Mouse (Mus musculus): ENCODE data around the gene Hs3st3b1.

The Hs3st3b1 gene

DNA sequence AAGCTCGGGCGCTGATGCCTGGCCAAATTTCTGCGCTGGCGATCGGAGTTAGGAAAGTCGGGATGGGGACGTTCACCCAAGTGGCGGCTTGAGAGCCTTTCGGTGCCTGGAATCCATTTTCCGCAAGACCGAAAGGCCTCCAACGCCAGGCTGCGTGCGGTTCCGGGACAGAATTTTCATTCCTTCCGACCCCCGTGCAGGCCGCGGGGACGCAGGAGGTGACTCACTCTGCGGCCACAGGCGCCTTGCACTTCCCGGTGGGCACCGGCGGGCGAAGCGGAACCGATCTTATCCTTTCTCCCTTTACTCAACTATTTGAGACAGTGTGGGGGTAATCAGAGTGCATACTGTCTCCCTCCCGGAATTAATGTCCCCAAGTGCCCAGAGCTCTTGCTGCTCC, 1.3 kb upstream of the Hs3st3b1 start:
- DNase-seq (ENCODE audit: low spot score): no peak

DNA sequence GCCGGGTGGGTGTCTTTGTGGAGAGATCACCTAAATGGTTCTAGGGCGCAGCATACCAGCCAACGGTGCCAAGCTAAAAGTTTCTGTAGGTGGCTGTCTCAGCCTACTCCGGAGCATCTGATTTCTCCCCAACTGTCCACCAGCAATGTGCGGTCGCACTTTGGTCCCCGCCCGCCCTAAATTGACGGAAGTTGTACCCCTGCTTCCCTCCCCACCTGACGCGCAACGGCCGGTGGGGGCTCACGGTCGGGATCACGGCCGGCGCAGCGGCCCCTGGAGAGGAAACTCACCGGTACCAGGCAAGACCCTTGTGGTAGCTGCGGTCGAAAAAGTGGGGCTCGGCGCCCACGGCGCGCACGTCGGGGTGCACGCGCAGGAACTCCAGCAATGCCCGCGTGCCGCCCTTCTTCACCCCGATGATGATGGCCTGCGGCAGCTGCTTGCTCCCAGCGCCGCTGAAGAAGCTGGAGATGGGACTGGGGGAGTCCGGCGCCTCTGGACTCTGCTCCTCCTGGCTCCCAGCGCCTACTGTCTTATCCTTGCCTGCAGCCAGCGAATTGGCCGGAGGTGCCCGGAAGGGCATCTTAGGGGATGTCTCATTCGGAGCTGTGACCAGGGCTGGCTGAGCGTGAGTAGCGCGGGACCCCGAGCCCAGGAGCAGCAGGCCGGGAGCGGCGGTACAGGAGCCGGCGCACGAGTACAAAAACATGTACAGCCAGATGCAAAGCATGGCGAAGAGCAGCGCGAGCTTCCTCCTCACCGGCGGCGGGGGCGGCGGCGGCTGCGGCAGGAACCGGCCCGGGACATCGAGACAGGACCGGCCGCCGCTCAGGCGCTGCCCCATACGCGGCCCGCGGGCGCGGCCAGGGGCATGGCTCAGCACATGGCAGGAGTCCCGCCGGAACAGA, 792 bp downstream of the Hs3st3b1 start:
- DNase-seq (ENCODE audit: low spot score): no peak

DNA sequence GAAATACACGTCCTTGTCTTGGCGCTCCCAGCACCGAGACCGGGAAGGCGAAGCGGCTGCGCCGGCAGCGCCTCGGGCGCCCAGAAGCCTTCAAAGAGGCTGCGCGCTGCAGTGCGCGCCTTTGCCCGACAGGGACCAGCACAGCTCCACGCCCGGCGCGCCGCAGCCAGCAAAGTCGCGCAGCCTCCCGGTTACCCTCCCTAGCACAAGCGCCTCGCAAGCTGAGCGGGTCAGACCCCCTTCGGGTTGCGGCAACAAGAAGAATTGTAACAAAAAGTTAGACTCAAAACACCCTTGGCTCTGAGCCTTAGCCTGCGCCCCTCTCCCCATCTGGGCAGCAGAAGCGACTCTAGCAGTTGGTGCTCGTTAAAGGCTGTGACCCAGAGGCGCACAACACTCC, 1.6 kb downstream of the Hs3st3b1 start:
- peak; percentile 76 for DNase-seq (ENCODE audit: low spot score)

DNA sequence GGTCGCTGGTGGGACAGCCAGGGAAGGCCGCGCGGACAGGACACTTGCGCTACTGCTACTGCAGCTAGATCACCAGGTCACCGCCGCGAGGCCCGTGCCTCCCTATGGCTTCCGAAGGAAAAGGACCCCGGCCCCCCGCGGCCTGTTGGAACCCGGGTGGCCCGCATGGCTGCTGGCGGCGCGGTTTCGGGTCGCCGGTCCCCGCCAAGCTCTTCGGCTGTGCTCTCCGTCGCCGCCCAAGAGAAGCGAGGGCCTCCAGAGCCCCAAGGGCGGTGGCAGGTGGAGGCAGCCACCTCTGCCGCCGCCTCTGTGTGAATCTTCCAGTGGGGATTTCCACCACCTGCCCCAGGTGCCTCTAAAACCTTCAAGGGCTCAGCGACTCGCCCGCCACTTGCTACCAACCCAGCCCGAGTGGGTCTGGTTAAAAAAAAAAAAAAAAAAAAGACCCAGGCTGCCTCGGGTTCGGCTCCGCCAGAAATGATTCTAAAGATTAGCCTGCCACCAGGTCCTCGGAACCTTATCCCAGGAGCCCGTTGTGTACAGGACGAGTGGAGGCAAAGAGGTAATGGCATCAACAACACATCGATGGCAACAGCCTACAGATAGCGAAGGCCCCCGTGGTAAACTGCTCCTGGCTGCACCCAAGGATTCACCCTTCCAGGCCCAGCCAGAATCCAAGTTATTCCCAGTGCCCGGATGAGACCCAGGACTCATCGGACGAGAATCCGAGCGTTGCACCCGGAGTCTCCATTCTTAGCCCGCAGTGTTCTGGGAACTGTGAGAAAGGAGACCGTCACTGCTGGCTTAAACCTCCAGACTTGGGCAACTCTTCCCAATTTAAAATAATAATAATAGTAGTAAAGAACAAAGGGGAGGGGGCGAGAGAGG, 2.6 kb downstream of the Hs3st3b1 start:
- no peak for DNase-seq (ENCODE audit: low spot score)

DNA sequence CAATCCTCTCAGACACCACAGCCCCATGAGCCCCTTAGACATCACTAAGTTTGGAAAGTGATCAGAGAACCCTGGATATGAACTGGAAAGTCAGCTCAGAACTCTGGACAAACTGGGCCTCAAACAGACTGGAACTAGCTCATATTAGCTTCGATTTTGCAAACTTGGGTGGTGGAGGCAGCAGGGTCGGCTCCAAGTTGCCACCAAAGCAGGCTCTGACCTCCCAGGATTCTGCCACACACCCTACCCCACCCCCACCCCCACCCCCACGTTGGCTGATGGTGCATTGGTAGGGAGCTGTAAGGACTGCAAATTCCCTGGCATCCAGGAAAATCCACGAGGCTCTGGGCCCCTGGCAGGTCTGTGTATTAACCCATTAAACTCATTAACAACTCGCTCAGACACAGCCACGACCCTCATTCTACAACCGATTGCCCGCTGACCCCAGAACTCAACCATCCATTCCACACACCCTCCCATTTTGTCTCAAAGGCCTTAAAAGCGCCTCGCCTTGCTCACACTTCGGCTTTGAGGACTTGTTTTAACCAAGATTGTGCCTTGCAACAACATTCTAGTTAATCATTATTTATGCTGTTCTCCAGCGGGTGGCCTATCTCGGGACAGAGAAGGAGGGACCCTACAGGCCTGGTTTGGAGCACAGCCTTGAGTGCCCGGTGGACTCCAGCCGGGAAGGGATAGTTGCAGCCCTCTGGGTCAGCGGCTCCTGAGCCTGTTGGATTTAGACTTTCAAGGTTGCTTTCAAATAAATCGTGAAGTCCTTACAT, 3.6 kb downstream of the Hs3st3b1 start:
- no peak for DNase-seq (ENCODE audit: low spot score)

DNA sequence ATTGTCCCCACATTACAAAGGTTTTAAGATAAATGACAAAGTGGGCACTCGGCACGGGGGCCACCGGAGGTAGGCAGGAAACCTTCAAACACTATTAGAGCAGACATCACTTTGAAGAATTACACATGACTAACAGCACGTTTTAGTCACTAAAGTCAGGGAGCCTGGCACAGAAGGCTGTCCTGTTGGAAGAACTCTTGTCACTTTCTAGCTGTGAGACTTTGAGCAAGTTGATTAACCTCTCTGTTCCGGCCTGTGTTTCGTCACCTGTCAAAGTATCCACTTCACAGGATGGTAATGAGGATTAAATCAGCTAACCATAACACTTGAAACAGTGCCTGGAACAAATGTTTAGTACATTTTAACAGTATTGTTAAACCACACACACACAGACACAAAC, 4.5 kb downstream of the Hs3st3b1 start:
- DNase-seq (ENCODE audit: low spot score): no peak

DNA sequence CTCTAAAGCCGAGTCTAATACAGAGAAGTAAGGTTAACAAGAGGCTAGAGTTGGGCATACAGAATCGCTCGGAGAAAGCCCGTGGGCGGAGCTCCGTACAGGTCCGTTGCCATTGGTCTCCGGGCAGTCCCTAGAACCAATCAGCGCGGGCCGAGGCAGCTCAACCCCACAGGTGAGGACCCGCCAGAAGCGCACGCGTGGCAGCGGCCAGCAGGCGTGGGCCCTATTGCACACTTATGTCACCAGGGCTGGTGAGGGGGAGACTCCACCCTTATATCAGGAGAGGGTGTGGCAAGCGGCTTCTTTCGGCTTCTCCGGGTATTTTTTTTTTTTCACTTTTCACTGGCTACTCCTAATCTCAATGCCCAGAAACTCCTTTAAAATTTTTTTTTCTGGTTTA, 7.7 kb downstream of the Hs3st3b1 start:
- no peak for DNase-seq (ENCODE audit: low spot score)

DNA sequence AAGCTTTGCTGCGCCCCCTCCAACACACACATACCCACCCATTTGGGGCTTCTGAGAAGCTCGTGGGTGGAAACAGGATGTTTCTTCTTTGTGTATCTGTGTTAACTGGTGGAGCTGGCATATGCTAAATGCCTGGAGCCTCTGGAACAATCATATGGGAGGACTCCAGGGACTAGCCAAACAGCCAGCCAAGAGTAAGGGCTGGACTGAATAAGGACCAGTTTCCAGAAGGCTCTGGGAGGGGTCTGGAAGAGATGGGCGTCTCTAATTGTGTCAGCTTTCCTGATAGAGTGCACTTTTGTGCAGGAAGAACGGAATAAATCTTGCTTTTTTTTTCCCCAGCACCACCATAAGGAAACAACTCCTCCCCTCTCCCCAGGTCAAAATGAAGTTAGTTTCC, 8.2 kb downstream of the Hs3st3b1 start:
- DNase-seq (ENCODE audit: low spot score): no peak

DNA sequence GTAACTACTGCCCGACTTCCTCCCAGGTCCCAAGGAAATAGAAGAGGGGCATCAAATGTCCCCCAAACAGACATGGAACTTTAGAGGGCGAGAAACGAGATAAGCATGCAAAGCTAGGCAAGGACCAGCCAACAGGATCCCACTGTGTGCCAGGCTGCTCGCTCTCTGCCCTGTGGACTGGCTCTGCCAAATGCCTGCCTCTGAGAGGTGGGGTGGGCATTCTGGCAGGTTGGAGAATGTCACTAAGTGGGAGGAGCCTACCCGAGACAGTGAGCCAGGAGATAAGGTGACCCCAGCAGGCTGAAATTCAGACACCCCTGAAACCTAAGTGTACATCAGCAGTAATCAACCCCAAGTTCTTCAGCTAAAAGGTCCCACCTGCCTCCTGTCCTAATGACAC, 11.1 kb downstream of the Hs3st3b1 start:
- DNase-seq (ENCODE audit: low spot score): no peak

DNA sequence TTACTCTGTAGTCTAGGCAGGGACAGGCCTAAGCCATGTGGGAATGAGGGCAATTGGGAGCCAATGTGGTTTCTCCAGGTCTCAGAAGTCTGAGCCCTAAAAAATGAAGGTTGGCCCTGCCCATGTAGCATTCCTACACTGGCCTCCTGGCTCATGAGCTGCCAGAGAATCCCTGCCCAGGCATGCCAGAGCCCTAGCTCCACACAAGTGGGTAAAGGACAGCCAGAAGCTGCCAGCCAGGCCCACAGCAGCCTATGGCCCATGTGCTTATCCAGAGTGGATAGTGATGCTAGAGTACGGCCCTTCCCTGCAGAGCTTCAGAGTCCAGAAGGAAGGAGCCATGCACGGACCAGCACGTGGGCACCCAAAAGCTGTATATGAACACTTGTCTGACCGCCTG, 12.1 kb downstream of the Hs3st3b1 start:
- DNase-seq (ENCODE audit: low spot score): no peak

DNA sequence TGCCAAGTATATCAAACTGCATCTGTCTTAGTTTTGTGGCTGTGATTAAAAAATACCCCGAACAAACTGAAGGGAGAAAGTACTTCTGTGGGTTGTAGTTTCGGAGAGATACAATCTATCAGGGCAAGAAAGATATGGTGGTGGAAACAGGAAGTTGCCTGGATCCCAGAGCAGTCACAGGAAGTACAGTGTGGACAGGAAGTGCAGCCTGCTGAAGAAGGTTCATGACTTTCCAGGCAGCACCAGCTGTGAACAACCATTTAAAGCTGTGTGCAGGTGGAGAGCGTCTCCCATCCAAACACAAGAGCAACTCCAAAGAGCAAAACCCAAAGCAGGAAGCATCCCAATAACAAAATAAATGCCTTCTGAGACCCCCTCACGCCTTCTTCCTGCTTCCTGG, 13.6 kb downstream of the Hs3st3b1 start:
- DNase-seq (ENCODE audit: low spot score): no peak

DNA sequence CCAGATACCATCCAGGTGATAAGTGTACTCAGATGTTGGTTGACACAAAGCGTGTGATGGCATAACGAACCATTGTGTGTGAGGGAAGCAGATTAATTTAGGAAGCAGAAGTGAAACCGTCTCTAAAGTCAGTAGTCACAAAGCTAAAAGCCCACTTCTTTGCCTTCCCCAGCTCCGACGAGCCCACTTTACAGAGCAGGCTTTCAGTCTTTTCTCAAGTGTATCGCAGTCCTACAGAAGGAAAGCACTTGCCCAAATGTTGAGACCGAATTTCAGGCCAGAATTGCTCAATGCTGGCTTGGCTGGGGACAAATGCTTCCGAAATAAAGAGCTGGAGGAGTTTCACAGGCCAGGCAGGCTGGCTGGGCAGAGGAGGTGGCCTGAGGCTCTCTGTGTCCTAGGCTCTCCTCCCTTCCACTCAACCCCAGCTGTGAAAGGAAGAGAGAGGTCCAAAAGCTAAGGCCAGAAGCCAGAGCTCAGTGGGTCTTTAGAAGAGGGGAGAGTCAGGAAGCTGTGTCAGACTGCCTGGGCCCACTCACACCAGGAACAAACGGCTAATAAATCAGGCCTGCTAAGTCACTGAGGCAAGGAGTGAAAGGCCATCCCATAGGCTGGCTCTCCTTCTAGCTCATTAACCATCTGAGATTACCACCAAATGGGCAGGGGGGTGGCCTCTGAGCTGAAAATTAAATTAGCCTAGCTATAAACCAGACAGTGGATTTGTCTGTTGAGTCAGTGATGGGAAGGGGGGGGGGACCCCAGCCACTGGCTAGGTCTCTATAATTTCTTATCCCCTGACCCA, 15.3 kb downstream of the Hs3st3b1 start:
- DNase-seq (ENCODE audit: low spot score): no peak

DNA sequence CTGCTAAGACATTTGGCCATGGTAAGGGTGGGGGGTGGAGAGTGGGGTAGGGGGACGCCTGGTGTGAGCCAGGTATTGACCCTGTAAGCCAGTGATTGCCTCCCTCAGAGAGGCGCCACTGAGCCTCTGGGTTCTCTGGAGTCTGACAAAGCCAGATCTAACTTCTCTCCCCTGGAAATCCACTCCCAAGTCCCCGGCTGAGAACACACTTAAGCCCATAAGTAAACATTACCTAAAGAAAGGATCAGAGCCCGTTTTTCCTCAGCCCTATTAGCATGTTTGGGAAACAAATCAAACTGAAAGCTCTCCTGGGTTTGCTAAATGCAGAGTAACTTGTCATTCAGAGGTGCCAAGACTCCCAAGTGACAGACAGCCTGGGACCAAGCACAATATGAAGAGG, 17.3 kb downstream of the Hs3st3b1 start:
- no peak for DNase-seq (ENCODE audit: low spot score)

DNA sequence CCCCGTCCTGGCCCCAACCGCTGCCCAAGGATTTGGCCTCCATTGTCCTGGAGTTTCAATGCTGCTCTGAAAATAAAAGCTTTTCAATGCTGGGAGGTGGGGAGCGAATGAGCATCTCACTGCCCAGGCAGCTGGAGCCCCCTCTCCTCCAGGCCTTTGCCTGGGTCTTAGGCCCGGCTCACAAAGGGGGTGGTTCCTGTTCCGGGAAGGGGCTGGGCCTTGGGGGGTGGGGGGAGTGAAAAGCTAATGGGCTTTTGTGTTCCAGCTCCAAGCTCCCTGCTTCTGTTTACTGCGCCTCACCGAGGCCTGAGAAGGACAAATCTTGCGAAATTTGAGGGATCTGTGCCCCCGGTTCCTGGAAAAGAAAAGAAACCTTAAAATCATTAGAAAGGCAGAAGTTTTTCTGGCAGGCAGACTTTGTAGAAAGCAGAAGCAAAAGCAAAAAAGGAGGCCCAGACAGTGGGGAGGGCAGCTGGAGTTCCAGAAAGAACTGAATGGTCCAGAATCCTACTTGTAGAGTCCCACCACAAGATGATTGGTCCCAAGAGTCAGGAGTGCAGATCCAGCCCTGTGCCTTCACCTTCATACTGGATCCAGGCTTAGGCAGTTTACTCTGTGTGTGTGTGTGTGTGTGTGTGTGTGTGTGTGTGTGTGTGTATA, 23.5 kb downstream of the Hs3st3b1 start:
- no peak for DNase-seq (ENCODE audit: low spot score)

DNA sequence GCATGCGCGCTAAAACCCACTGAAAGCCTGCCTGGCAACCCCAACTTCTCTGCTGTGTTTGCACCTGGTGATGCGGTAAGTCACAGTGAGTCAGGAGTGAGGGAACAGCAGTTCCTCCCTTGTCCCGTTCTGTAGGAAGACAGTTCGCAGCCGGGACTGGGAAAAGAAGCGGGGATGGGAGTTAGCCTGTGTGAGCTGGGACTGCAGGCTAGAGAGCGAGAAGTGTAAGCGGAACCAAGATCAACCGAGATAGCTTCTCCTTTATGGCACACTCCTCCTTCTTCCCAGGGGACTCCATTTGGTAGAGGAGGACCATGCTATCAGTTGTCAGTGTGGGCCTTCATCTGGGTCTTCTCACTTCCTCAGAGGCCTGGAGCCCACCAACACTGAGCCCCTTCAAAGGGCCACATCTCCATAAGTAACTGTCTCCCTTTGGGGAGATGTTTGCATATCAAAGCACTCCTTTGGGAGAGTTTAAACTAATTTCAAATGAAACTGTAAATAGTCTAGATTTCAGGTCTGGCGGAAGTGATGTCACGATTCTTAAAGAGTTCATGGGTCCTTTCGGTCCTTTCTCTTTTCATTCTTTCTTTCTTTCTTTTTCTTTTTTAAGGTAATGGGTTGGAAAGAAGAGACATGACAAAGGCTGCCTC, 24.1 kb downstream of the Hs3st3b1 start:
- no peak for DNase-seq (ENCODE audit: low spot score)

DNA sequence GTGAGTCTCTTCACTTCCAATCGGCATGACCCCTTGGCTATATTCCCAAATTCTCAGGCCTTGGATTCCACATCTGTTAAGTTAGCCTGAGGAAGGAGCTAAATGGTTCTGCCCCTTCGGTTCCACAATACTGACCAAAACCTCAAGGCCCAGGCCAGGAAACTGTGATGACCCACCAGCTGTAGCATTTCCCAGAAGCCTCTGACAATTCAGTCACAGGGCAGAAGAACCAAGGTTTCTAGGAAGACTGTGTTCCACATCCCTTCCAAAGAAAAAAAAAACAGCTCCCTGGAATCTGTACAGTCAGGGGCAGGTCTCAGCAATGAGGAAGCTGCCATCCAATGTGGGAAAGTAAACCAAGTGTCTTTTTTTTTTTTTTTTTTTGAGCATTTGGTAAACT, 25.1 kb downstream of the Hs3st3b1 start:
- no peak for DNase-seq (ENCODE audit: low spot score)

DNA sequence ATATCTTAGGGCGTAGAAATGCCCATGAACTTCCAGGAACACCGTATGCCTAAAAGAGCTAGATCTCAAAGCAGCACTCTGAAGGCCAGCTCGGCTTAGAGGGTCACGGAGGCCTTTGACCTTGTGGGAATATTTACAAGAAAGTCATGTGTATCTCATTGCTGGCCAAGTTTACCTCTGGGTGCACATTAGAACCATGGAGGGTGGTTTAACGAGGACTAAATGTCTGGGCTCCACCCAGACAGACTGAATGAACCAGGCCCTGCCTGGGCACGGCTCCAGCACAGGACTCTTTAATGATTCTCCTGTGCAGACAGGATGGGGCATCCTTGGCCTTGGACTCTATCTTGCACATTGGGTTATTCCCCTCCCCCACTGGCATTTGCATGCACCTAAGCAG, 27.9 kb downstream of the Hs3st3b1 start:
- no peak for DNase-seq (ENCODE audit: low spot score)

DNA sequence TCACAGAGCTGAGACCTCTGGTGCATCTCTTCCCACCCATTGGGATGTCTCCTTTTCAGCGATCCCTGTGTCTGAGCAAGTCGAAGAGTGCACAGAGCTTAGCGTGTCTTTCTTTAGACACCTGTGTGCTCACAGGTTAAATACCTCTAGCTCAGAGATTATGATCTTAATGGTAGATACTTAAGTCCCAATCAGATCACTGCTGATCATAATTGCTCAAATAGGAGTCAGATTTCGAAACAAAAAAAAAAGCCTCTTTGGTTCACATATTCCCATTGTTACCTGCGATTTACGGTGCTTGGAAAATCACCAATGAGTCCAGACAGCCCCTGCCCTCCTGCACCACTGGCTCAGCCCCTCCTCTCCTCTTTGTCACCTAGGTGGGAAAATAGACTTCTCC, 28.5 kb downstream of the Hs3st3b1 start:
- DNase-seq (ENCODE audit: low spot score): no peak

DNA sequence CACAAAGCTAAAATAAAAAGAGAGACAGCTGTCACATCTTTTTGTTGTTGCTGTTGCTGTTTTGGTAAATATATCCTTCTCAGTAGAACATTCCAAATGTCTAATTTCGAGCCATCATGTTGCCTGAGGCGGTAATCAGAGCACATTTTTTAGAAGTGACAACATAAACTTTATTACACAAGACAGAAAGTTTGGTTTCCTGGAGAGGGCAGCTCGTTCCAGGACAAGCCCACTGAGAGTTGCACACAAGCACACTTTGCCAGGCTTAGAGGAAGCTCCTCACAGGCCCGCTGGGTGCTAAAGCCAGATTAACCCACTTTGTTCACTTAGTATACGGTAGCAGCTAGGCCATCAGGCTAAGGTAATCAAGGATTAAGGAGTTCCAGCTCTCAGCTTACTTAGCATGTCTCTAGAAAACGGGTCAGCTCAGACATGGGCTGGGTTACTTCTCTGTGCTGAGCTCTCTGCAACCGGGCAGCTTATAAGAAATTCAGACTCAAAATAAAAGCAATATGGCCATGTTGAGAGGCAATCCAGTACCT, 30.5 kb downstream of the Hs3st3b1 start:
- DNase-seq (ENCODE audit: low spot score): no peak

DNA sequence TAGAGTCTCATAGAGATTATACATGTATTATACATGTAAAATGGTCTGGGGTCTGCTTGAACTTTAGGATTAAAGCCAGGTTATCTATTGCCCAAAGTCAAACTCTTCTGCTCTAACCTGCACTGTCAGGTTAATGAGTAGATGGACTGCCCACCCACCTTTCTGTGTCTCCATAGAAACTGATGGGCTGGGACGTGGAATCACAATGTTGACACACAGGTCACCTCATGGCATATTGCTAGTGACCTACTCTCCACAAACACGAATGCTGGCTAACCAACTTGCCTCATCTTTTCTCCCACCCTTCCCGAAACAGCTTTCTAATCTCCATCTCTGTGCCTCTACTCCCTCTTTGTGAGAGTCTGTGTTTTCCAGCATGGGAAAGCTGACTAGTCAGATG, 38.7 kb downstream of the Hs3st3b1 start:
- DNase-seq (ENCODE audit: low spot score): no peak

Measured in ovary, postnatal 14 days (tissue).